Mouse (Mus musculus) mature B cell (primary cell): Measurements from ENCODE around the gene Hsd11b1.
"Not testable (repeated sequence)": the region's sequence is repeated elsewhere in the genome, so short reads cannot be mapped to it uniquely, and the experiment has no call there.

Source experiments
- in situ Hi-C: fragments of 300-500 bp; cut with MboI; formaldehyde crosslinking; loops from 2 replicates; pipeline ENCODE4 v1.14.3; 2019

Hsd11b1 gene

GRCm38 (mm10) chr1:193263955-193264598, at the start of gene Hsd11b1:
Hsd11b1 (minus strand) TSS chr1:193264075.
- in situ Hi-C loops: no loop called here

DNA sequence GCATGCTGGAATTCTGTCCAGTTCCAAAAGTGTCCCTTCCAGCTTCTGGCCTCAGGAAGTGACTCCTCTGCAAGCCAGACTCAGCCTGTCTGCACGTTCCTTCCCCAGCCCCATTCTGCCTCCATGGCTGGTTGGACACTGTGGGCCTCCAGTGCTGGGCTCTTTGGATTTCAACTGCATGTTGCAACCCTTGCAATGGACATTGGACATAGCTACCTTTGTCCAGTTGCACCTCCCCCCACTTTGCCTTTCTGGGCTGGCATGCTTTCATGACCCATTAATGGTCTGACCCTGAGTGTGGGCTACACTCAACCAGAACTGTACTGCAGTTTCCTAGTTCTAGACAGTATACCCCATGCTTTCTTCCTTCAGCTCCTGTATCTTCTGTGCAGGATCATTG, 47.7 kb upstream of the Hsd11b1 start:
- in situ Hi-C loops: no loop called here

- in situ Hi-C loops: no loop called here
Observed at GRCm38 (mm10) chr1:193310519-193311085, 46.7 kb upstream of the Hsd11b1 start.

DNA sequence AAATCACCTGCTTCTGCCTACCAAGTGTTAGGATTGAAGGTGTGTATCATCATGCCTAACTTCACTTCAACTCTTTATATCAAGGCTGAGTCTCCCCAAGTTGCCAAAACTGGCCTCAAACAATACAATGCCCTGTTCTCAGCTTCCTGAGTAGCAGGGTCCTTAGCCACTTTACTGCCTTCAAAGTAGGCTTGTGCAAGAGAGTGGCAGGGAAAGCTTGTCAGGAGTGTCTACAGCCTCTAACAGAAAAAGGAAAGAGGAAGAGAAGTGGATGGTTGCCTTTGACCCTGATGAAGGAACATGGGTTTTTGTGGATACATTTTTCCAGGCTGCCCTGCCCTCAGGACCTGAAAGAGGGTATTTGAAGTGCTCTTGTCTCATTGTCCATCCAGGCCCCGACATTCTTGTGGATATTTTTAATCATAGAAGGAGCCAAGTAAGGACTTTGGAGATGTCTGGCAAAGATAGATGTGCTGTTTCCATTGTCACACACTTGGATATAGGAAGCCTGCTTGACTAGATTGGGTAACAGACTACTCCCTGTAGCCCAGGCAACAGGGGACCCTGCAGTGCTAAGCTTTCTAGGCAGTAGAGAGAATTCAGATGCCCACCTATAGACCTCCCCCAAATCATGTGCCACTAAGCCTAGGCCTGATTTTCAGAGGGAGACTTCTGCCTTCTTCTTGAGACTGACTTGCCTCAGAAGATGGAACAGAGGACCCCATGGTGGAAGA, 46.1 kb upstream of the Hsd11b1 start:
- in situ Hi-C loops: no loop called here

DNA sequence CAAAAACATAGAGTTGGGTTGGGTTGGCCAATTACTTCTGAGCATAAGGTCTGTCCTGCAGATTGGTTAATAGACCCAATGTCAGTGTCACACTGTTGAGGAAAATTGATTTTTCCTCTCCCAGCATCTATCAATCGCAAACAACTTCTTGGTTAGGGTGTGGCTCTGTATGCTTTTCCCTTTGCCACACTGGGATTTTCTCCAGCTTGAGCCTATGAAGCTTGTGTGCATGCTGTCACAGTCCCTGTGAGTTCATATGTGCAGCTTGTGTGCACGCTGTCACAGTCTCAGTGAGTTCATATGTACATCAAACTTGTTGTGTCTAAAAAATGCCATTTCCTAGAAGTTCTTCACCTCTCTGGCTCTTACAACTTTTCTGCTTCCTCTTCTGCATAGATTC, 43.0 kb upstream of the Hsd11b1 start:
- in situ Hi-C loops: no loop called here

- in situ Hi-C loops: no loop called here
Observed at GRCm38 (mm10) chr1:193305386-193305785, 41.5 kb upstream of the Hsd11b1 start.

DNA sequence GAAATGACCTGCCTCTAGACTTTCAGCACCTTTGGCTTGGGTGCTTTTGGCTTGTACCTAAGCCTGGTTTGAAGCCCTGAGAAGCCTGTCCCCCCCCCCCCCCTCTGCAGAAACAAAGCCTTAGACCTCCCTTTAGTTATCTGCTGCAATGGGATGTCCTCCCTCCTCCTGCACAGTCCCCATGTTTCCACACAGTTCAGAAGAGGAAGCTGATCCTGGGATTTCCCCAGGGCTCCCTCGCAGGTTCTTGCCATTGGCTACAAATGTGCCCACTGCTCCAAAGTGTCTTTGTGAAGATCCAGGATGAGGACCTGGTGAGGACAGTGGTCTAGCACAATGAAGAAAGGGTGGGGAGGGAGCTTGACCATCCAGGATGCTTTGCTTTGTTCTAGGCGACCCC, 39.2 kb upstream of the Hsd11b1 start:
- in situ Hi-C loops: no loop called here

DNA sequence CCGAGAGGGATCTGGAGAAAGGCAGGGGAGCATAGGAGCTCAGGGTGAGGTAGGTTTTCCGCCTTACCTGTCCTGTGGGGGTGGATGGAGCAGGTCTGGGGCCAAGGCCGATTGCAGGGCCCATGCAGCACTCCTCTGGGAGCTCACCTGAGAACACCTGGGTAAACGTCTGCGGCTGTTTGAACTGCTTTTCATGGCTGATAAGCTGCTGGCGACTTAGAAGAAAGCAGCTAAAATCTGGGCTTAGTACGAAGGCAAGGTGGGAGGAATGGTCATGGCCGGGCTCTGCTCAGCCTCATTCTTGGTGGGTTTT, 38.2 kb upstream of the Hsd11b1 start:
- in situ Hi-C loops: no loop called here

GRCm38 (mm10) chr1:193301216-193302092, 37.6 kb upstream of the Hsd11b1 start:
- in situ Hi-C loops: no loop called here

DNA sequence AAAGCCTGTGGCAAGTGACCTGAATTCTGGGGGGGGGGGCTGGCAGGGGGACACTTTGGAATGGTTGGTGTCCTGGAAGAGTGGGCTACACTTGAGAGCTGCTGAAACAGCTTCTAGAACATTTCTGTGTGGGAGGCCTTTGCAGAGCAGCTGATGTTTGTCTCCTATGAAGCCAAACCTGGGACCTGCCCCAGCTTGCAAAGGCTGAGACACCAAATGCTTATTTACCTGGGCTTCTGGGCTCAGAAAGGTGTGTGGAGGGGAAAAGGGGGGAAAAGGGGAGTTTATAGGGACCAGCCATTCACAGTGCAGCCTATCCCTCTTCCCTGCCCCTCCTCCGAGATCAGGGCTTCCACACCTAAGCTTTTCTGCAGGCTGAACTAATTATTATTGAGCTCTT, 36.1 kb upstream of the Hsd11b1 start:
- in situ Hi-C loops: no loop called here

- in situ Hi-C loops: no loop called here
Observed at GRCm38 (mm10) chr1:193298141-193298765, 34.4 kb upstream of the Hsd11b1 start.

DNA sequence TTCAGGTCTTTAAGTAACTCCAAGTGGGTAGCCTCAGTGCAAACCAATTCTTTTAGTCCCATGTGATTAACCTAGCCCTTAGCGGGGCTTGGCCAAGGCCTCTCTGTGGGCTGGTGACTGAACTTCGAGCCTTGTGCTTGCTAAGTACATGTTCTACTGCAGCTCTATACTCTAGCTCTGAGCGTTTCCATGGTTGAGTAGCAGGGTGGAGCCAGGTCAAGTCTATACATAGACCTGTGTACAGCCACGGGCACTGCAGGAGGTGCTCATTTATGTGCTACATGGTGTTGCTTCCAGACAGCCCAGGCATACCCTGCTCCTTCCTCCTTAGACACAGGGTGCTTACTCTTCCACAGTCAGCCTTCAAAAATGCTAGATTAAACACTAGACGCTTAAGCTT, 32.0 kb upstream of the Hsd11b1 start:
- in situ Hi-C loops: no loop called here

DNA sequence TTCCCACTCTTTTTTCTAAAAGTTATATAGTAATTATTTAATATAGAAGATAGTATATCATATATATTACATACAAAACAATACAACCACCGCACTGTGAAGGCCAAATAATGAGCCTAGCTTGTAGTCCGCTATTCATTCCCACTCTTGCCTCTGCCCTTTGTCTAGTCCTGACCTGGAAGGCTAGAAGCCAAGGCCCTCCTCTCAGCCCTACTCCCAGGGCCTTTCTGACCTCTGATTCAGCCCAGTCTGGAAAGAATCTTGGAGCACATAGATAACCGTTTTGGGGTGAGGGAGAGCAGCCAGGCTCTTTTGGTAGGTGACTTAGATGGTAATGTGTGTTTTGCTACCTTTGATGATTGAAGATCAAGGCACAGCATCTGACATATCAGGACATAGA, 30.1 kb upstream of the Hsd11b1 start:
- in situ Hi-C loops: no loop called here

- in situ Hi-C loops: no loop called here
Observed at GRCm38 (mm10) chr1:193293039-193293438, 29.2 kb upstream of the Hsd11b1 start.

GRCm38 (mm10) chr1:193290686-193291085, 26.8 kb upstream of the Hsd11b1 start:
- in situ Hi-C loops: no loop called here

DNA sequence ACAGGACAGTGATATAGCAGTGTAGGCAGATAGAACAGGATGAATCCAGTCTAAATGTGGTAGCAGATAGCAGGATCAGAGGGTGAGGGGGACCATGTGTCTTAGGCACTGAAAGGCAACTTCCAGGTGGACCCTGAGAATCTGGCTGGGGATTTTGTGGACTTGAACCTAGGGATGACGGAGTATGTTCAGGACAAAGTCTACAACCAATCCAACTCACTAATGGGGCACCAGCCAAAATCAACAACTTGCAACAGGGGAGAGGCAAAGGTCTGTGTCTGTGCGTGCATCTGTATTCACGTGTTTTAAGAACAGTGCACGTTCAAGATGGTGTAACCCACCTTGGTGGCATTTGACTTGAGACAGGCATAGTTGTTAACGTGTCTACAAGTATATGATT, 26.0 kb upstream of the Hsd11b1 start:
- in situ Hi-C loops: no loop called here

GRCm38 (mm10) chr1:193289076-193289475, 25.2 kb upstream of the Hsd11b1 start:
- in situ Hi-C loops: no loop called here

GRCm38 (mm10) chr1:193287578-193287977, 23.7 kb upstream of the Hsd11b1 start:
- in situ Hi-C loops: no loop called here

DNA sequence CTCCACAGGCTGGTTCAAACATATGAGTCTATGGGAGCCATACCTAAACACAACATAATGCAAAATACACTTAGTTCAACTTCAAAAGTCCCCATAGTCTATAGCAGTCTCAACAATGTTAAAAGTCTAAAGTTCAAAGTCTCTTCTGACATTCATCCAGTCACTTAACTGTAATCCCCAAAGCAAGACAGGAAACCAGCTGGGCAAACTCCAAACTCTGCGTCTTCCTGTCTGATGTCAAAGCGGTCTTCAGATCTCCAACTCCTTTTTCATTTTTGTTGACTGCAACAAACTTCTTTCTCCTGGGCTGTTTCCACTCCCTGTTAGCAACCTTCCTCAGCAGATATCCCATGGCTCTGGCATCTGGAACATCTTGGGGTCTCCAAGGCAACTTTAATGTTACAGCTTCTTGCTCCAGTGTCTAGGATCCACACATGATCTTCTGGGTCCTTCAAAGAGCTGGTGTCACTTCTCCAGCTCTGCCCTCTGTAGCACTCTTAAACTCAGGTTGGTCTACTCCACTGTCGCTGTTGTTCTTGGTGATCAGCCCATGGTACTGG, 22.0 kb upstream of the Hsd11b1 start:
- in situ Hi-C loops: not testable (repeated sequence)

GRCm38 (mm10) chr1:193284228-193284779, 20.4 kb upstream of the Hsd11b1 start:
- in situ Hi-C loops: no loop called here

- in situ Hi-C loops: no loop called here
Observed at GRCm38 (mm10) chr1:193281344-193281743, 17.5 kb upstream of the Hsd11b1 start.
